Mouse (Mus musculus) CH12.LX (cell line): Measurements from ENCODE around the gene Mroh2a. TPM values are rescaled to one million over a fixed set of nuclear protein-coding genes. Genes with fewer than 3 reads are reported as not detected.

Source experiments
- DNase-seq: peaks from one replicate; pipeline ENCODE4 v3.0.0-alpha.2; 2013; ENCODE audit errors: extremely low read depth
- H3K27ac ChIP-seq: 2 replicates; pipeline ENCODE4 v1.5.1; 2012; ENCODE audit warnings: low read depth, mild to moderate bottlenecking, control low read depth, moderate library complexity; ENCODE audit not compliant: insufficient read depth
- H3K27me3 ChIP-seq: replicated peaks from 2 replicates; pipeline ENCODE3; 2012; ENCODE audit warnings: inconsistent platforms
- H3K36me3 ChIP-seq, 2 experiments: replicated peaks in 1 of 2; 2 replicates each; pipeline versions ENCODE3 to v1.6.1; 2012; ENCODE audit warnings: inconsistent platforms in 1 of 2, low read length in 1 of 2, mild to moderate bottlenecking in 1 of 2, mixed read lengths in 1 of 2, moderate library complexity in 1 of 2; ENCODE audit not compliant: control insufficient read depth in 1 of 2, insufficient read depth in 1 of 2
- H3K4me1 ChIP-seq, 2 experiments: 2 replicates each; pipeline ENCODE4 v1.6.1; 2012; ENCODE audit warnings: inconsistent platforms in 1 of 2, moderate library complexity in 1 of 2; ENCODE audit not compliant: insufficient read depth in 2 of 2, control insufficient read depth in 1 of 2
- H3K4me2 ChIP-seq: 2 replicates; pipeline ENCODE4 v1.6.1; 2012; ENCODE audit warnings: low read depth, mild to moderate bottlenecking, control low read depth; ENCODE audit not compliant: poor library complexity, insufficient read depth, severe bottlenecking
- H3K4me3 ChIP-seq, 3 experiments: fragments of 150-350 bp in 1 of 3; sonication (generic) in 1 of 3; replicated peaks in 1 of 3; 2 replicates each; pipeline versions ENCODE3 to v1.5.1; 2011 to 2012; ENCODE audit warnings: low read depth in 2 of 3, low read length in 2 of 3, mild to moderate bottlenecking in 2 of 3, moderate library complexity in 2 of 3, control low read depth in 1 of 3, improper control_type of control experiment in 1 of 3, inconsistent platforms in 1 of 3, mixed read lengths in 1 of 3; ENCODE audit not compliant: poor library complexity in 1 of 3
- H3K79me2 ChIP-seq: replicated peaks from 2 replicates; pipeline ENCODE4 v1.6.1; 2012; ENCODE audit warnings: mild to moderate bottlenecking, moderate library complexity; ENCODE audit not compliant: control insufficient read depth, poor library complexity, insufficient read depth, severe bottlenecking; ENCODE audit errors: extremely low read depth
- H3K9ac ChIP-seq: 2 replicates; pipeline ENCODE4 v1.6.1; 2012; ENCODE audit warnings: low read depth, mild to moderate bottlenecking, control low read depth, moderate library complexity; ENCODE audit not compliant: insufficient read depth
- H3K9me3 ChIP-seq: replicated peaks from 2 replicates; pipeline ENCODE3; 2012; ENCODE audit warnings: low read length, inconsistent platforms, mixed read lengths
- CHD1 ChIP-seq: IDR thresholded peaks from 2 replicates; pipeline ENCODE4 v1.6.1; 2012; ENCODE audit warnings: low read depth, low read length, improper control_type of control experiment, inconsistent platforms
- CHD2 ChIP-seq: IDR thresholded peaks from 2 replicates; pipeline ENCODE4 v1.6.1; 2011; ENCODE audit warnings: low read length, improper control_type of control experiment
- E2F4 ChIP-seq: IDR thresholded peaks from 2 replicates; pipeline ENCODE4 v1.6.1; 2011; ENCODE audit warnings: low read depth, low read length, improper control_type of control experiment; ENCODE audit not compliant: insufficient replicate concordance
- ELF1 ChIP-seq: IDR thresholded peaks from 2 replicates; pipeline ENCODE4 v1.6.1; 2014; ENCODE audit warnings: low read depth, mild to moderate bottlenecking, inconsistent platforms, low read length, improper control_type of control experiment
- ETS1 ChIP-seq: conservative IDR thresholded peaks from 2 replicates; pipeline ENCODE4 v1.6.1; 2012; ENCODE audit warnings: low read depth, mild to moderate bottlenecking, inconsistent platforms, low read length, improper control_type of control experiment, moderate library complexity
- IRF4 ChIP-seq: IDR thresholded peaks from 2 replicates; pipeline ENCODE4 v1.6.1; 2014; ENCODE audit warnings: low read depth, mild to moderate bottlenecking, inconsistent platforms, low read length, improper control_type of control experiment
- JUND ChIP-seq: conservative IDR thresholded peaks from 2 replicates; pipeline ENCODE4 v1.6.1; 2011; ENCODE audit warnings: low read depth, low read length, improper control_type of control experiment
- MAFK ChIP-seq: IDR thresholded peaks from 2 replicates; pipeline ENCODE4 v1.6.1; 2011; ENCODE audit warnings: low read length, improper control_type of control experiment; ENCODE audit not compliant: insufficient replicate concordance
- MAZ ChIP-seq: IDR thresholded peaks from 2 replicates; pipeline ENCODE4 v1.6.1; 2012; ENCODE audit warnings: low read depth, mild to moderate bottlenecking, inconsistent platforms, low read length, improper control_type of control experiment, moderate library complexity
- NELFE ChIP-seq: IDR thresholded peaks from 2 replicates; pipeline ENCODE4 v1.6.1; 2011; ENCODE audit warnings: low read depth, low read length, improper control_type of control experiment
- NRF1 ChIP-seq: IDR thresholded peaks from 2 replicates; pipeline ENCODE4 v1.6.1; 2014; ENCODE audit warnings: low read depth, mild to moderate bottlenecking, inconsistent platforms, low read length, improper control_type of control experiment, moderate library complexity
- POLR2A ChIP-seq: IDR thresholded peaks from 2 replicates; pipeline ENCODE4 v1.6.1; 2011; ENCODE audit warnings: low read depth, mild to moderate bottlenecking, improper control_type of control experiment, low read length
- POLR2AphosphoS2 ChIP-seq: IDR thresholded peaks from 2 replicates; pipeline ENCODE4 v1.6.1; 2011; ENCODE audit warnings: low read depth, low read length, improper control_type of control experiment
- SMC3 ChIP-seq: IDR thresholded peaks from 2 replicates; pipeline ENCODE4 v1.6.1; 2011; ENCODE audit warnings: low read depth, low read length, improper control_type of control experiment
- TBP ChIP-seq: conservative IDR thresholded peaks from 2 replicates; pipeline ENCODE4 v1.6.1; 2011; ENCODE audit warnings: low read depth, low read length, improper control_type of control experiment
- USF2 ChIP-seq: conservative IDR thresholded peaks from 2 replicates; pipeline ENCODE4 v1.6.1; 2011; ENCODE audit warnings: low read depth, low read length, improper control_type of control experiment
- ZMIZ1 ChIP-seq: IDR thresholded peaks from 2 replicates; pipeline ENCODE4 v1.6.1; 2012; ENCODE audit warnings: low read depth, mild to moderate bottlenecking, inconsistent platforms, low read length, improper control_type of control experiment
- ZNF384 ChIP-seq: IDR thresholded peaks from 2 replicates; pipeline ENCODE4 v1.6.1; 2012; ENCODE audit warnings: low read depth, low read length, improper control_type of control experiment, inconsistent platforms
- dilution Hi-C: fragments of 300-500 bp; cut with MboI; formaldehyde crosslinking; loops from 2 replicates; pipeline ENCODE4 v1.14.3; 2020; ENCODE audit warnings: low sequenced_read_pairs; ENCODE audit not compliant: extremely low pct_unique_long_range_greater_than_20kb, extremely low pct_ligation_motif_present
- in situ Hi-C: fragments of 300-500 bp; cut with MboI; formaldehyde crosslinking; loops from 3 replicates; pipeline ENCODE4 v1.14.3; 2019; ENCODE audit warnings: low sequenced_read_pairs, low pct_ligation_motif_present, low pct_unique_long_range_greater_than_20kb, mixed read lengths
- polyA plus RNA-seq: library from polyadenylated mRNA; unstranded; fragments of >175 nt; gene quantifications from 2 replicates; pipeline ENCODE4 v1.2.1, GENCODE M21; 2012; ENCODE audit warnings: low read depth; ENCODE audit not compliant: insufficient read length
- total RNA-seq, 2 experiments: library from RNA; depleted of rRNA; stranded (reverse); fragments of 300-350 nt in 1 of 2; fragments of >200 nt in 1 of 2; gene quantifications; 2 replicates each; pipeline ENCODE4 v1.2.3; 2012 to 2014

Gene Mroh2a
- total and polyA plus RNA-seq, 3 experiments: 0.17 to 1.0 TPM; not detected in 1

DNA sequence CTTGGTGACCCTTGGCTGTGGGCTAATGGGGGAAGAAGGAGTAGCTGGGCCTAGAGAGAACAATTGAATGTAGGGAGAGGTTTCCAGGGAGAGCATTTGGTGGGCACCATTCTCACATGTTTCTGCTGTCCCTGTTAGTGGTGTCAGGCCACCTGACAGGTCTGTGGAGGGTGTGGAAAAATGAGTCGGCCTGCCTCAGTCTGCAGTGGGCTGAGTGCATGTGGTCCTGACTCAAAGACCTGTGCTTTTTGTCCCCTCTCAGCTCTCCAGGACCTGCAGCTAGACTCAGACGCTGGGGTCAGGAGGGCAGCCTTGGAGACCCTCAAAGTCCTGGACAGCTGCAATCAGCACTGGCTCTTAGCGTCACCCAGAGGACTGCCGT is 32.8 kb downstream of the Mroh2a start:
- no peak overlapping the region for H3K4me3 ChIP-seq
- dilution Hi-C loops: no loop called here
- H3K4me1 ChIP-seq: peaks cover 2 to 29% of the 10 kb centered on the region in 2 experiments; a peak in 3 of 4 replicates
- H3K4me2 ChIP-seq: no peak overlapping the region
- no peak overlapping the region for H3K27ac ChIP-seq
- peaks cover 4% of the 10 kb centered on the region for H3K27me3 ChIP-seq
- in situ Hi-C loops: no loop called here
- DNase-seq: no peak
- peaks cover 40% of the 10 kb centered on the region for H3K9me3 ChIP-seq
- H3K36me3 ChIP-seq: peaks cover 21 to 49% of the 10 kb centered on the region in 2 experiments
- H3K79me2 ChIP-seq: no peaks in the 10 kb centered on the region
- H3K9ac ChIP-seq: no peak overlapping the region
- TF ChIP-seq E2F4 (no peak), CHD2 (no peak), CHD1 (no peak), ETS1 (no peak), MAZ (no peak), TBP (no peak), ZNF384 (no peak), NRF1 (no peak), SMC3 (no peak), NELFE (no peak), ZMIZ1 (no peak), IRF4 (no peak), USF2 (no peak), JUND (no peak), ELF1 (no peak), POLR2A (no peak)

GRCm38 (mm10) chr1:88260114-88260513 is 33.3 kb downstream of the Mroh2a start:
- Histone ChIP-seq H3K4me3 (no peak overlapping the region), H3K27ac (no peak overlapping the region), H3K36me3 (peaks cover 25 to 53% of the 10 kb centered on the region in 2 experiments), H3K79me2 (no peaks in the 10 kb centered on the region), H3K4me1 (peaks cover 2 to 29% of the 10 kb centered on the region in 2 experiments; a peak in 3 of 4 replicates), H3K9me3 (peaks cover 35% of the 10 kb centered on the region), H3K4me2 (no peak overlapping the region), H3K27me3 (peaks cover under 1% of the 10 kb centered on the region), H3K9ac (no peak overlapping the region)
- no peak for DNase-seq
- TF ChIP-seq POLR2AphosphoS2 (peak; percentile 4; the same call in 1 of the 2 replicates), ZMIZ1 (no peak), MAFK (no peak)
- dilution Hi-C loops: no loop called here
- in situ Hi-C loops: no loop called here
